Mouse (Mus musculus): ENCODE results near the gene Ndufs5. TPM values are rescaled to one million over a fixed set of nuclear protein-coding genes. Genes with fewer than 3 reads are reported as not detected.

The Ndufs5 gene
- polyA plus RNA-seq, 1 experiment from 2014 or later = 586 TPM

DNA sequence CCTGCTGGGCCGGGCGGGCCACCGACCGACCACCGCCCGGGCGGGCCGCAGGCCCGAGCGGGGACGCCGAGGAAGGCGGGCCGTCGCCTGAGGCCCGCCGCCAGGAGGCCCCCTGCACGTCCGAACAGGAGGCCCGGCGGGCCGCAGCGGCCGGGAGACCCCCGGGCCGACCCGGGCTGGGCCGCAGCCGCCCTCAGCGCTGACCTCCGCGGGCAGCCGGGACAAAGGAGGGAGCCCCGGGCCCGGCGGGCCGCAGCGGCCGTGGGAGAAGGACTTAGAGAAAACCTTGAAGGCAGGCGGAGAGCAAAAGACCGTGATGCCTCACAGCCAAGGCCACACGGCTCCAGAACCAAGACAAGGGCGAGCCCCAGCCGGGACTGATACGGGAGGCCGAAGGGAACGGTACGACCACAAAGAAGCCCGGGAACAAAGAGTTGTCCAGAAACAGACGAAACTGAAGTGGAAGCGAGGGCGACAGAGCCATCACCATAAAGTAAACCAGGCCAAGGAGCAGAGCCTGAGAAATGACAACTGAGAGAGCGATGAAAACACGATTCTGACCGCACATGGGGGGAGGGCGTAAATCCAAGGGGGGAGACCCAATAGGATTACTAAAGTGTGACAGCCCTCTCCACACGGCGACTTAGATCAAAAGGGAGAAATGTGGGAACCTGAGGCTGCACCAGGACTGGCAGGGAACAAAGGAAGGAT, 52.9 kb downstream of the Ndufs5 start:
- peak overlapping the region; percentile 99 for H3K27ac ChIP-seq (ENCODE audit: low read depth, low read length)
- peak overlapping the region; percentile 89 for H3K4me2 ChIP-seq (ENCODE audit: low read depth, low read length)
- peaks cover 48% of the 10 kb centered on the region for H3K4me1 ChIP-seq (ENCODE audit: control insufficient read depth, insufficient read depth, low read length)
- peak; percentile 13 for ATAC-seq (ENCODE audit: low read depth)
- WGBS = under 1% methylated on average over 55 of the region's 58 CpGs
- peak overlapping the region; percentile 78 for H3K4me3 ChIP-seq (ENCODE audit: low read depth, low read length)
- H3K9me3 ChIP-seq (ENCODE audit: control insufficient read depth, low read length) = no peaks in the 10 kb centered on the region
- peak overlapping the region; percentile 98 for H3K9ac ChIP-seq (replicated peaks; ENCODE audit: low read depth, low read length)
- no peaks in the 10 kb centered on the region for H3K36me3 ChIP-seq (ENCODE audit: control insufficient read depth, insufficient read depth, low read length)
- no peaks in the 10 kb centered on the region for H3K27me3 ChIP-seq (ENCODE audit: control insufficient read depth, insufficient read depth, low read length)

DNA sequence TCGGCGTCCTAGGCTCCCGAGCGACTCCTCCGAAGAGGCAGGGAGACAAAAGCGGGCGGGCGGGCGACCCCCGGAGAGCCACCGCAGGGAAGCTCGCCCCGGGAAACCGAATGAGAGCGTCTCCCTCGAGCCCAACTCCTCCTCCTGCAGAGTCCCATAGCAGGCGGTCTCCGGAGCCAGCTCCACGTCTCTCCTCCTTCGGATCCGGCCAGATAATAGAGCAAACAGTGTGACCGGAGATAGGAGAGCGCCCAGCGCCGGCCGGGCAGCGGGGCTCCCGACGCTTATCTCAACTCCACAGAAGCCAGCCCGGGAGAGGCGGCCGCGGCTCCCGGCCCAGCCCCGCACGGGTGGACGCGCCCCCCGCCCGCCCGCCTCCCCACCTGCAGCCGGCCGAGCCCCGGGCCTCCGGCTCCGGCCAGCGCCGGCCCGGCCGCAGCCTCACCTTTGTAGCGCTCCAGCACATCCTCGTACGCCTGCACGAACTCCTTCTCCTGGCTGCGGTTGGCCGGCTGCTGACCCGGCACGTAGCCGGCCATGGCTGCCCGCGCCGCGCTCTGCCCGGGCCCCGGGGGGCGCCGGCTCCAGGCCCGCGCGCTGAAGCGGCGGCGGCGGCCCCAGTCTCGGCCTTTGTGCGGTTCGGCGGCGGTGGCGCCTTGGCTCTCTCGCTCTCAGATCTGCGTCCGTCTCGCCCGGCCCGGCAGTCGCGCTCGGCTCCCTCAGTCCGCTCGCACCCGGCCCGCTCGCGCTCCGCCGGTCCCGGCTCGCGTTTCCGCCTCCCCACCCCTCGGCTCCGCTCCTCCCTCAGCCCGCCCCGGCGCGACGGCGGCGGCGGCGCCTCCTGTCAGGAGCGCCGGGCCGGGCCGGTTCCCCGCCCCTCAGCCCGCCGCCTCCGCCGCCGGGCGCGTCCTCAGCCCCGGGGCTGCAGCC, 53.7 kb downstream of the Ndufs5 start:
- Histone ChIP-seq H3K27me3 (ENCODE audit: control insufficient read depth, insufficient read depth, low read length) (no peaks in the 10 kb centered on the region), H3K9me3 (ENCODE audit: control insufficient read depth, low read length) (no peaks in the 10 kb centered on the region), H3K4me1 (ENCODE audit: control insufficient read depth, insufficient read depth, low read length) (peaks cover 44% of the 10 kb centered on the region), H3K4me2 (ENCODE audit: low read depth, low read length) (peak overlapping the region; percentile 89), H3K4me3 (ENCODE audit: low read depth, low read length) (peak overlapping the region; percentile 78), H3K27ac (ENCODE audit: low read depth, low read length) (peak overlapping the region; percentile 99), H3K36me3 (ENCODE audit: control insufficient read depth, insufficient read depth, low read length) (no peaks in the 10 kb centered on the region), H3K9ac (replicated peaks; ENCODE audit: low read depth, low read length) (peak overlapping the region; percentile 98)
- peak; percentile 73 for ATAC-seq (ENCODE audit: low read depth)
- WGBS = under 1% methylated on average over 82 of the region's 125 CpGs

DNA sequence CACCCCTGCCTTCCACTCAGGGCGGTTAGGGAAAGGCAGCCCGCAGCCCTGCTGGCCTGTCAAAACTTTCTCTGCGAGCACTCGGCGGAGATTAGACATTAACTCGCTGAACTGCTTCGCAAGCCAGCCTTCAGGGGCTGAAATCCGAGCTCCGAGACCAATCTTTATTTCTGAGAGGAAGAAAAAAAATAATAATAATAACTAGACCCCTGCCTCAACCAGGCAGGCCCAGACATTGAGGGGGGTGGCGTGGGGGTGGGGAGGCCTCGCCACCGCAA, 54.4 kb downstream of the Ndufs5 start:
- Histone ChIP-seq H3K4me3 (ENCODE audit: low read depth, low read length) (peak overlapping the region; percentile 78), H3K9ac (replicated peaks; ENCODE audit: low read depth, low read length) (peak overlapping the region; percentile 98), H3K4me2 (ENCODE audit: low read depth, low read length) (peak overlapping the region; percentile 89), H3K9me3 (ENCODE audit: control insufficient read depth, low read length) (no peaks in the 10 kb centered on the region), H3K36me3 (ENCODE audit: control insufficient read depth, insufficient read depth, low read length) (no peaks in the 10 kb centered on the region), H3K27ac (ENCODE audit: low read depth, low read length) (peak overlapping the region; percentile 99), H3K4me1 (ENCODE audit: control insufficient read depth, insufficient read depth, low read length) (peaks cover 44% of the 10 kb centered on the region), H3K27me3 (ENCODE audit: control insufficient read depth, insufficient read depth, low read length) (no peaks in the 10 kb centered on the region)
- WGBS = 0% methylated on average over 12 of the region's 12 CpGs
- ATAC-seq (ENCODE audit: low read depth) = no peak

DNA sequence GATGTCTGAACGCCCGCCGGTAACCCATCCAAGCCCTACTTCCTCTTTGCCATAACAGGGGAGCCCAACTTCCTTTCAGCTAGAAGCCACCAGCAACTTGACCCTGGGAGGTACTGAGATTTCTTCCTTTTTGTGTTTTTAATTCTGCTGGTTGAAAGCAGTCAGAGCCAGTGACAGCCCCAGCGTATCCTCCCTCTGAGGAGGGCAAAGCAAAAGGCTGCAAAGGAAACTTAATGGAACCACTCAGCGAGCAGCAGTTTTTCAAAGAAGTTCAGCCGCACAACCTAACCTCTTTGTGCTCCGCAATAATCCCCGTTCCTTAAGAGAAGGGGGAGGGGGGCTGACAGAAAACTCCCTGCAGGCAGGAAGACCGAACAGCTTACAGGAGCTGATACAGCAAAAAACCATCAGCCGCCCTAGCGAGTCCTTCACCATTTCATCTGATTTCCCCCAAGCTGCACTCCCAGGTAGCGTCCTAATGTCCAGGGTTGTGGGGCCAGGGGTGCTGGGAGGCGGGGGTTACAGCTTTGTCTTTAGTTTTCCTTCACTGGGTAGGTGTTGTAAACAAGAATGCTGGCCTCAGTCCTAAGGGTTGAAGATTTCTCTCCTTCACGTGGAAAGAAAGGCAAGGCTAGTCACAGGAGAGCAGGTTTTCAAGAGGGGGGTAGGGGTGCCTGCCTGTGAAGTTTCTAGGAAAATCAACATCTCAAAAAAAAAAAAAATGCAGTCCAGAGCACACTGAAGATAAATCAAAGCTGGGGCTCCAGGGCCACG, 54.9 kb downstream of the Ndufs5 start:
- H3K27me3 ChIP-seq (ENCODE audit: control insufficient read depth, insufficient read depth, low read length) = no peaks in the 10 kb centered on the region
- no peaks in the 10 kb centered on the region for H3K36me3 ChIP-seq (ENCODE audit: control insufficient read depth, insufficient read depth, low read length)
- no peak for ATAC-seq (ENCODE audit: low read depth)
- peak overlapping the region; percentile 98 for H3K9ac ChIP-seq (replicated peaks; ENCODE audit: low read depth, low read length)
- WGBS = 4% methylated on average over 15 of the region's 15 CpGs
- peak overlapping the region; percentile 78 for H3K4me3 ChIP-seq (ENCODE audit: low read depth, low read length)
- peak overlapping the region; percentile 89 for H3K4me2 ChIP-seq (ENCODE audit: low read depth, low read length)
- peaks cover 44% of the 10 kb centered on the region for H3K4me1 ChIP-seq (ENCODE audit: control insufficient read depth, insufficient read depth, low read length)
- H3K9me3 ChIP-seq (ENCODE audit: control insufficient read depth, low read length) = no peaks in the 10 kb centered on the region
- H3K27ac ChIP-seq (ENCODE audit: low read depth, low read length) = peak overlapping the region; percentile 99

Other genes starting within 250 kb of the Ndufs5 start
- 111 and 144 TPM in 2 replicates for gene Macf1, start 33.8 kb downstream of the Ndufs5 start, polyA plus RNA-seq (2014; fragmentation: Nextera tagmentation; extraction: Ambion mirVana)
- gene Akirin1, start 32.1 kb upstream of the Ndufs5 start, polyA plus RNA-seq (2014; fragmentation: Nextera tagmentation; extraction: Ambion mirVana) = 81.8 and 94.2 TPM in 2 replicates
- 0.72 and 1.2 TPM in 2 replicates for gene Rhbdl2, start 69.7 kb upstream of the Ndufs5 start, polyA plus RNA-seq (2014; fragmentation: Nextera tagmentation; extraction: Ambion mirVana)
- 0.21 and 0.35 TPM in 2 replicates for gene 4933427I04Rik, start 141.5 kb upstream of the Ndufs5 start, polyA plus RNA-seq (2014; fragmentation: Nextera tagmentation; extraction: Ambion mirVana)
- 32.9 and 35.5 TPM in 2 replicates for gene Mycbp, start 186.6 kb upstream of the Ndufs5 start, polyA plus RNA-seq (2014; fragmentation: Nextera tagmentation; extraction: Ambion mirVana)
- gene Rragc, start 199.2 kb upstream of the Ndufs5 start, polyA plus RNA-seq (2014; fragmentation: Nextera tagmentation; extraction: Ambion mirVana) = 47.3 and 52.3 TPM in 2 replicates
- gene 4930535I16Rik, start 199.8 kb upstream of the Ndufs5 start, polyA plus RNA-seq (2014; fragmentation: Nextera tagmentation; extraction: Ambion mirVana) = not detected in 2 replicates